Mouse (Mus musculus) left cerebral cortex, adult 18-20 months (tissue): ENCODE measurements around the gene Runx3. TPM values are rescaled to one million over a fixed set of nuclear protein-coding genes. Genes with fewer than 3 reads are reported as not detected.
"Not testable (repeated sequence)": the region's sequence is repeated elsewhere in the genome, so short reads cannot be mapped to it uniquely, and the experiment has no call there.

Source experiments
- DNase-seq, 2 experiments: peaks; one replicate each; pipeline ENCODE4 v3.0.0; 2021 to 2022; ENCODE audit warnings: low spot score in 2 of 2, mixed read lengths in 1 of 2
- total RNA-seq, 2 experiments: library from RNA; stranded (reverse); gene quantifications; 2 replicates each; pipeline ENCODE4 v1.2.3; 2021

The Runx3 gene
- total RNA-seq, 2 experiments from 2014 or later = 0.12 TPM; not detected in 1

DNA sequence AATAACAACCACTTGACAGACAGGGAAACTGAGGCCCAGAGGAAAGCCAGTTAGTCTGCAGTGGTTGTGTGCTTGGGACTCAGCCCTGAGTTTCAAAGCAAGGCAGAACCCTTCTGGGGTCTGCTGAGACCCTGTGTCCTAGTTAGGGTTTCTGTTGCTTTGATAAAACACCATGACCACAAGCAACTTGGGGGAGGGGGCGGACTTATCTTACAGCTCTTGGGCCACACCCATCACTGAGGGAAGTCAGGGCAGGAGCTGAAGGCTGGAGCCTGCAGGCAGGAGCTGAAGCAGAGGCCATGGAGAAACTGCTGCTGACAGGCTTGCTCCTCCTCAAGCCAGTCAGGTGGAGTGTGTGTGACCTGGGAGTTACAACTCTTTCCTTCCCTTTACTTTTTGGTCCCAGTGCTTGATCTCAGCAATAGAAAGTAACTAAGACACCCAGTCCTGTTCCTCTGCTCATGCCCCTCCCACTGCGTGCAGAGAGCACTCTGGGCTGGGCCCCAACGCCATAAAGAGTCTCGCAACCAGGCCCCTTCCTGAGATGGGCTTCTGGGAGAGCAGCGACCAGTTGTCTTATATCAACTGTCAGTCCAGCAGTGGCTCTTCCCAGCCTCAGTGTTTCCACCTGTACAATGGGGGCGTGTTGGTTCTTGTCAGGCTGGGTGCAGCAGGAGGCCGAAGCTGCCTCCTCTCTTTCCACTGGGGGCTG lies 47.5 kb downstream of the Runx3 start:
- no peak for DNase-seq

DNA sequence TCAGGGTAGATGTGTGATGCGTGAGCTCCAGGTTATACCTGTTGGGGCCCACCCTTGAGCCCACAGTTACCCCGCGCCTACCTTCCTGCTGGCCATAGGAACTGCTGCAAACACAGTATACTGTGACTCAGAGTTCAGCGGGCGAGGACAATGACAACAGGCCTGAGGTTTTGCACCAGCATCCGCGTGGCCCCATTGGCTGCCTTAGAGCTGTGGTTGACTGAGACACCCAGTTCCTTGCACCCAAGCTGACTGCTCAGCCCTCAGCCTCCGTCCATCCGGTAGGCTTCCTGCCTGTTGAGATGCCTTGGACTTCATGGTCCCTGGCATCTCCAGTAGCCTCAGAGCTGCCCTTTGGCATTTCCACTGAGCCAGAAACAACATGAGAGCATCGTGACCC lies 48.6 kb downstream of the Runx3 start:
- no peak for DNase-seq

DNA sequence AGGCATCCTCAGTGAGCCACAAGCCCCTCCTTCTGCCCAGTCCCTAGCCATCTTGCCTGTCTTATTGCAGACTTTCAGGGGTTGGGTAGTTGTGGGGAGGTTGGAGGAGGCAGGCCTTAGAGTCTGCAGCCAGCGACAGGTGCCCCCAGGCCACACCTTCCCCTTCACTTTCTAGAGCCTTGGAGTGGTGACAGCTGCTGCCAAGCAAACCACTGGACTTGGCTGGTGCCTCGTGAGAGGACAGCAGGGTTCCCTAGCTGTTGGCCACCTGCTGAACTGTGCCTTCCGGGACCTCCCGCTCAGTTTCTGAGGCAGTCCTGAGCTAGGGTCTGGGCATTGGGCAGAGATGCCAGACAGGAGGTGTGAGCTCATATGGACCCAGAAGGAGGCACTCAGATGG lies 49.0 kb downstream of the Runx3 start:
- no peak for DNase-seq

DNA sequence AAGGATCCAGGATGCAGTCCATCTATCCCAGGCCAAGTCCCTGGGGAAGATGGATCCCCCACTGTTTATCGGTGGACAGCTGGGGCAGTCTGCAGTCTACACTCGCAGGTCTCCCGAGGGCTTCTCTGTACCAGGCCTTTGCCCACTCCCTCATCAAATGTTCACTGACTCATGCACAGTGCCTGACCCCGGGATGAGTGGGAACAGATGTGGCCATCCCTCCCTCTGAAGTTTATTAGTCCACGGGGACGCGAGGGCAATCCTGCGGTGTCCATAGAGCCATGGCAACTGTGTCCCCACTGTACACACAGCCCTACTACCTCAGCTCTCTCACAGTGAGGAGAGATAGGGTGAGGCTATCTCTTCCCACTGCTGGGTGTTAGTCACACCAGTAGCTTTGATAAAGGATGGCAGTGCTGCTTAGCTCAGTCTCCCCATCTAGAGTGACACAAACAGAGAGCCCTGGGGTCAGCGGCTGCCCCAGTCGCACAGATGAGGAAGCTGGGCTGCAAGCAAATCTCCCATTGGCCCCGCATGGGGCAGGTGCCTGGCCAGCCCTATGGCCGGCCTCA lies 50.9 kb downstream of the Runx3 start:
- DNase-seq = no peak

DNA sequence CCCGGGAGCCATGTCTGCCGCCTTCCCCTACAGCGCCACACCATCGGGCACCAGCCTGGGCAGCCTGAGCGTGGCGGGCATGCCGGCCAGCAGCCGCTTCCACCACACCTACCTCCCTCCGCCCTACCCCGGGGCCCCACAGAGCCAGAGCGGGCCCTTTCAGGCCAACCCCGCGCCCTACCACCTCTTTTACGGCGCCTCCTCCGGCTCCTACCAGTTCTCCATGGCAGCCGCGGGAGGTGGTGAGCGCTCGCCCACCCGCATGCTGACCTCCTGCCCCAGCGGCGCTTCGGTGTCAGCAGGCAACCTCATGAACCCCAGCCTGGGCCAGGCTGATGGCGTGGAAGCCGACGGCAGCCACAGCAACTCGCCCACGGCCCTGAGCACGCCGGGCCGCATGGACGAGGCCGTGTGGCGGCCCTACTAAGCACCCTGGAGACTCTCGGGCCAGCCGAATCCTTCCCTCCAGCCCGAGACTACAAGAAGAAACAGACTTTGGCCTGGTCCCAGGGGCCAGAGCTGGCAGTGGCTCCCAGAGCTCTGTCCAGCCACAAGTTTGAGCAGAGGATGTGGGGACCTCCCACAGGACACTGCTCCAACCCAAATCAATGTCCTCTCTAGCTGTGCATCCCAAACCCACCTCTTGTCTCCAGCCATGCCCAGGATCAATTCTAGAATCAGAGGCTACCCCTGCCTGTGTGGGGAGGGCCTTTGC lies 55.1 kb downstream of the Runx3 start:
- no peak for DNase-seq

DNA sequence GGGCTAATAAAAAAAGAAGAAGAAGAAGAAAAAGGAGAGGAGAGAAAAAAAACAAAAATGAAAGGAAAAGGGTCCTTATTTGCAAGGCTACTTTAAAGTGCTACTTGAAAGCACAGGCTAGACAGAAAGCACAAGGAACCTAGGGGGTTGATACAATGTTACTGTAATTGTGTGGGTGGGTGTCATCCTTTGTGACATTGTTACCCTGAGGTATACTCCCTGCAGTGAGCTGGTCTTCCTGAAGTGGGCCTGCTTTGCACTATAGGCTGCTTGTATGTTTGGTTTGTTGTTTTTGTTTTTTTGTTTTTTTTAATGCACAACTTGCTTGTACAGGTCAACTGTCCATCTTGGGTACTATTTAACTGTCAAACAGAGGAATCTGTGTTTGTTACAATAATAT lies 57.1 kb downstream of the Runx3 start:
- no peak for DNase-seq

DNA sequence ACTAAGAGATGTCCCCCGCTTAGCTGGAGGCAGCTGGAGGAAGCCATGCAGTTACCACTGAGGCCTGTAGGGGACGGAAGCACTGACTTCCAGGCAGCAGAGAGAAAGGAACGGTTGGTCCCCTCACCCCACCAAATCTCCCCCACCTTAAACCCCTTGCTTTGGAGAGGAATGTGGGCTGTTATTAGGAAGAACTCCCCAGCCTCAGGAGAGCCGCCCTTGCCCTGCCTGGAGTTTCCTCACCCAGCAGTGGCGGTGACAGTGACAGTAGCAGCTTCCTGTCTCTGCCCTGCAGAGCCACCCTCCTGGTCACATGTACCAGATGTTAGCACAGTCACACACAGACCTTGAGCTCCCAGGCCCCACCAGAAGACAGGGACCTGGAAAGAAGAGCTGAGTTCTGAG lies 58.6 kb downstream of the Runx3 start:
- DNase-seq = peak in 1 of 2 experiments; percentile 24

DNA sequence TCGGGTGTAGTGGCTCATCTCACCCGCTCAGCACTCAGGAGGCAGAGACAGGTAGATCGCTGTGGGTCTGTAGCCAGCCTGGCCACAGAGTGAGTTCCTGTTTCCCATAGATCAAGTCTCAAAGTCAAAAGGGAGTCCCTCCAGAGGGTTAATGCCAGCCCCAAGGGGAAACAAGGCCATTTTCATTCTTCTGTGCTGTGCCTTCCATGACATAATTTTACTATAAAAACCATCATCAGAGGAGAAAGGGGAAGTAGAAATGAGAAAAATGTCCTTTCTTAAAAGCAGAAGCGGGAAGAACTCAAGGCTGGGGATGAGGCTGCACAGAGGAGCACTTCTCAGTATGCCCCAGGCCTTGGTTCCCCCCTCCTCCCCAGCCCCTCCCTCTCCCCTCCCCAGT lies 61.4 kb downstream of the Runx3 start:
- no peak for DNase-seq

DNA sequence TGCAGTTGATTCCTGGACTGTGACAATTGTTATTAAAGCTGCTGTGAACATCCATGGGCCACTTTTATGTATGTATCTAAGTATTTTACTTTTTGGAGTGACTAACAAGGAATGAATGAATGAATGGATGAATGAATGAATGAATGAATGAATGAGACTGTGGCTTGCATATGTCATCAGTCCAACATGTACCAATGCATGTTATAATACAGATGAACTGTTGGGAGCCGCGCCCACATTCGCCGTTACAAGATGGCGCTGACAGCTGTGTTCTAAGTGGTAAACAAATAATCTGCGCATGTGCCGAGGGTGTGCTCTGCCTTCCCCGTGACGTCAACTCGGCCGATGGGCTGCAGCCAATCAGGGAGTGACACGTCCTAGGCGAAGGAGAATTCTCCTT lies 63.8 kb downstream of the Runx3 start:
- DNase-seq = not testable (repeated sequence)

DNA sequence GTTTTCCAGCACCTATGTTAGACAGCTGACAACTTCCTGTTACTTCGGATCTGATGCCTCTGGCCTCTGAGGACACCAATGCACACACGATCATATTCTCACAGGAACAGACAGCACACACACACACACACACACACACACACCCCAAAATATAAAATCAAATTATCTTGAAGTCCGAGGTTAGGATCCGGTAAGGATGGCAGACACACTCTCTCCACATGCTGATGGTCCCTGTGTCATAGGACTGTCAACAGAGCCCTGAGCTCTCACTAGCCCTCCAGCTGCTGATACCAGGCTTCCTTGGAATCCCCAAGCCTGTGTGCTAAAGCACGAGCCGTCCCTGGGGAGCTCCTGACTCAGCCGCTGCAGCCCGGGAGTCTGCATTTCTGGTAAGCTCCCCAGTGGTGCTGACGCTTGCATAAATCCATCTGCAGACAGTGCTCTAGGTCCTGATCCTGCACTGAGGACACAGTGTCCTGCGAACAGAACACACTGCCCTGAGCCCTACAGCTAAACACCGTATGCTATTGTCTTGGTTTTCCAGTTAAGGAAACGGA lies 69.1 kb downstream of the Runx3 start:
- DNase-seq = no peak

DNA sequence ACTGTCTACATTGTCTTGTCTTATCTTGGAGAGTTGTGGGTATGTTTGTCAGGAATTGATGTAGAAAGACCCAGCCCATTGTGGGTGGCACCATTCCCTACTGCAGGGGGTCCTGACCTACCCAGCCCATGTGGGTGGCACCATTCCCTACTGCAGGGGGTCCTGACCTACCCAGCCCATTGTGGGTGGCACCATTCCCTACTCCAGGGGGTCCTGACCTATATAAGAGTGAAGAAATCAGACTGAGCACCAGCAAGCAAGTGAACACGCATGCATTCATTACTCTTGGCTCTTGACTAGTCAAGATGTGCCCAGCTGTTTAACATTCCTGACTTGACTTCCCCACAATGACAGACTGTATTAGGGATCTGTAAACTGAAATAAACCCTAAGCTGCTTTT lies 69.9 kb downstream of the Runx3 start:
- DNase-seq = no peak

DNA sequence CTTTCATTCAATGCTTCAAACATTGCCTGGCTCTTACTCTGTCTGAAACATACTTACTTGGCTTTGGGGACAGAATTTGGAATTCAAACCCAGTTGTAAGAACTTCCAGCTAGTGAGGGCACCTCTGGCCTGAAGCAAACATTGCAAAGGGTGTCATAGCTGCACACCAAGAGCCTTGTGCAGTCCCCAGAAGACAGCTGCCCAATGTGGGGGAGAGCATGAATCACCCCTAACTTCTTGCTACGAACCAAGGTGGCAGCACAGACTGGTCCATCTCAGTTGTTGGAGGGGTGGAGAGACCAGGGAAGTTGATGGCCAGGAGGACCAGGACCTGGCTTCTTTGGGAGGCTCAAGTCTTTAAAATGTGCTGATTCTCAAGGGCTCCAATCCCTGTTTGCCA lies 70.7 kb downstream of the Runx3 start:
- no peak for DNase-seq

DNA sequence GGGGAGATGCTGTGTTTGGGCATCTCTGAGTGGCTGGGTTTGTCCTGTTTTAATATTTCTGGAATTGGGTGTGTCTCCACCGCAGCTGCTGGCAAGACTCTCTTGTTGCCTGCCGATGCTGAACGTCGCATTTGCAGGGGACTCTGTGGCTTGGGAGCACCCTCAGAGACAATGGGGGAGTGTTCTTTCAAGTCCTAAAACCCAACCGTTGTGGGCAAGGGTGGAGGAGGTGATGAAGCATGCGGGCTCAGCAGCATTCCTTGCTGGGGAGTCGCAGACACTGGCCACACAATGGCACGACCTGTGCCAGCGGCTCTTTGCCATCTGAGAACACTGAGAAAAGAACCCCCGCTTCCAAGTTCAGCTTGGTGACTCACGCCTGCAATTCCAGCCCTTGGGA lies 71.2 kb downstream of the Runx3 start:
- no peak for DNase-seq

DNA sequence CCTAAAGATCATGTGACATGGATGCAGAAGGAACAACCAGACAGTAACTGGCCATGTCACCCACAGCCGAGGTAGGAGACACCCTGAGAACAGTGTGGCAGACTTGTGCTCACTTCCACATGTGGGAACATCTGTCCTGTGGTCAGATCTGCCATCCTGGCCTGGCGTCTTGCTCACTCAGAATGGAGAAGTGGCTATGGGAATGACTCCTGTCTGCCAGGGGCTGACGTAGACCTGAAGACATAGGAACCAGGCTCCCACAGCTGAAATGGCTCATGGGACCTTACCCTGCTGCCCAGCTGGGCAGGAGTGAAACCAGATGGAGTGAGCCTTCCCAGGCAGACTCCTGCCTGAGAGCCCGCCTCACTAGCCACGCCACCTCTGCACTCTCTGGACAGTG lies 72.4 kb downstream of the Runx3 start:
- no peak for DNase-seq

DNA sequence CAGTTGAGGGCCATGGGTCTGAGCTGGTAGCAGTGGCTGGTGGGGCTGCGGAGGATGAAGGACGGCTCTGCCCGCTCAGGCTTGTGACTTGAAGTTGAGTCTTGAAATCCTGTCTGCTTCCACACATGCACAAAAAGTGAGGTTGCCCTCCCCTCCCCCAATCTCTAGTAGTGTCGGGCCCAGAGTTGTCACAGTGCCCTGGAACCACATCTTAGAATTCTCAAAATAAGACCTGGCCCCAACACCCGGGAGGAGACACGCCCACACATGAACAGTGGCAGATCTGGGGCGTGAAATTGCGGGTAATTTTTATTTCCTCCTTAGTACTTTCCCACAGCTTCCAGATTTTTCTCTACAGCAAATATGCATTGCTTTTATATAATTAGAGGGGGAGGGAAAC lies 77.4 kb downstream of the Runx3 start:
- DNase-seq = no peak

DNA sequence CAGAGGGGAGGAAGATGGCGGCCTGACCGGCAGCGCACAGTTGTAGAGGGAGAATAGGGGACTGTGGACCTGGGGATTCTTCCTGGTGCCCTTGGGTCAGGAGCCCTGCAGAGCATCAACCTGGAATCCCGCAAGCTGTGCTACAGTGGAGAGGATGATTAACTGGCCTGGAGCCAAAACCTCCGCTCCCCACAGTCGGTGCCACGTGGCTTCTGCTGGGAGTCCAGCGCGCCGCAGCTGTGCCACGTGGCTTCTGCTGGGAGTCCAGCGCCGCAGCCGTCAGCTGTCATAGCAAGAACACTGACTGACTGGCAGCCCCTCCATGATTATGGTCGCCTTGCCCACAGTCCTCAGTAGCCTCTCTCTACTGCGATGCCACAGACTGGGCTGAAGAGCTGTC lies 81.3 kb downstream of the Runx3 start:
- no peak for DNase-seq

DNA sequence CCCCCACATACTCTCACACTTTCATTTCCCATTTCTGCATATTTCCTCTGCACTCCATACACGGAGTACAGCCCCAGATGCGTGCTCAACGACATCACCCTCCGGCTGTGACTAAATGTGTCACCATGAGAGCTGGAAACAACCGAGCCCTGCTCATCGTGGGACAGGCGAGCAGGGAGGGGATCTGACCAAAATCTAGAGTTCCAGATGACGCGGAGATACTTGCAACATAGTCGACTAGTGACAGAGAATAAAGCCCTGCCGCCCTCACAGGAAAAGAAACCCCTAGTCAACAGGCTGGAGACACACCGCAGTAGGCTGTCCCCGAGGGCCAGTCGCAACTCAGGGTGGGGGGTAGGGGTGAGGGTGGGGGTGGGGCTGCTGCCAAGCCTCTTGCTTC lies 82.8 kb downstream of the Runx3 start:
- DNase-seq = no peak

DNA sequence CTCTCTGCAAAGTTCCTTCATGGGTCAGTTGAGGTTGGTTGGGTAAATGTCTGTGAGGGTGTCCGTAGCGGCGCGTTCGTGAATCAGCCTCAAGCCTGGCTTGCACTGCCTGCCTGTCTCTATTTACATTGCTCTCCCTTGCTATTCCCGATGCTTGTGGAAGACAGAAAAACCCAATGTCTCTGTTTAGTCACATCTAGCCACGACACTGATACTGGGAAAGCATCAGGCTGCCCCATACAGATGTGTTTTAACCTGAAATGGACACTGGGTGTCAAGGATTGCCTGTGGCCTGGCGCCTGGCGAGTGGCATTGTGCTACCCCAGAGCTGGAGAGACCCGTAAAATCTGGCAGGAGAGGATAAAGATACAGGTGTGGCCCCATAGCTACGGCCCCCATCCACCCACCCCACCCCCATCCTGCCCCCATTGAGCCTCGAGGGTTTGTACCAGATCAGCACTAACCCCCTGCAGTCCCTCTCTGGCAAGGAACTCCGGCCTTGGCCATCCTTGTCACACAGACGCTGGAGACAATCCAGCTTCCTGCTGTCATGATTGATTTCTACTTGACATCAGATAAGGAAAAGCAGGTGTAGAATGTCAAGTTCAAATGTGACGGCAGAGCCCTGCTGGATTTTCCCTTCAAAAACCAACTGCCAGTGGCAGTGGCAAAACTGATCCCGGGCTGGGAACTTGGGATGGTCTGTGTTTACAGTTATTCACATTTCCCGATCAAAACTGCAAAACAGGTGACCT lies 83.5 kb downstream of the Runx3 start:
- no peak for DNase-seq

DNA sequence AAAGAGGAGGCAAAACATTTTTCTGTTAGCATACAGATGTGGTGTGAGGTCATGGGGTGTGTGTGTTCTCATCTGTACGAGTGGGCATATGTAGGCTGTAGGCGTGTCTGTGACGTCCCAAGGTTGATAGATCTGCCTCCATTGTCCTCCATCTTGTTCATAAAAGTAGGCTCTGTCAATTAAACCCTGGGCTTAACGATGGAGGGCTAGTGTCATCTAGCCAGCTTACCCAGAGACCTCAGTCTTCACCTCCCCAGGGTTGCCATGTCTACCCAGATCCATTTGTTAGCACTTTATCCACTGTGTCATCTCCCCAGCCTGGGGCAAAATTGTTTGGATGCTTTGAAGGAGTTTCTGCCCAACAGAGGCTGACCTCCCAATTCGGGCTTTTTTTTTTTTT lies 84.2 kb downstream of the Runx3 start:
- no peak for DNase-seq

DNA sequence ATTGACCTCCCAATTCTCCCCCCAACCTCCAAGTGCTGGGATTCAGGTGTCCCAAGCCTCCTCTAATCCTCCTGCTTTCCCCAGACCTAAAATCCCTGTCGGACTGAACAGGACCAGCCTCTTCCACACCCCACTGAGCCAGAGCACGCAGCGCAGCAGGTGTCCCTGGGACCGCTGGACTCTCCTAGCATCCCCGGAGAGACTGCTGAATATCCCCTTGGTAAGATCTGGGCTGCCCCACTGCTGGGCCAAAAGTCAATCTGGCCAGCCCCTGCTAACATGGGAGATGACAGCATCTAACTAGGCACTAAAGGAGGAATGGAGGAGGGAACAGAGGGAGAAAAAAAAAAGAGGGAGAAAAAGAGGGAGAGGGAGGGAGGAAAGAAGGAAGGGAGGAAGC lies 84.8 kb downstream of the Runx3 start:
- no peak for DNase-seq

DNA sequence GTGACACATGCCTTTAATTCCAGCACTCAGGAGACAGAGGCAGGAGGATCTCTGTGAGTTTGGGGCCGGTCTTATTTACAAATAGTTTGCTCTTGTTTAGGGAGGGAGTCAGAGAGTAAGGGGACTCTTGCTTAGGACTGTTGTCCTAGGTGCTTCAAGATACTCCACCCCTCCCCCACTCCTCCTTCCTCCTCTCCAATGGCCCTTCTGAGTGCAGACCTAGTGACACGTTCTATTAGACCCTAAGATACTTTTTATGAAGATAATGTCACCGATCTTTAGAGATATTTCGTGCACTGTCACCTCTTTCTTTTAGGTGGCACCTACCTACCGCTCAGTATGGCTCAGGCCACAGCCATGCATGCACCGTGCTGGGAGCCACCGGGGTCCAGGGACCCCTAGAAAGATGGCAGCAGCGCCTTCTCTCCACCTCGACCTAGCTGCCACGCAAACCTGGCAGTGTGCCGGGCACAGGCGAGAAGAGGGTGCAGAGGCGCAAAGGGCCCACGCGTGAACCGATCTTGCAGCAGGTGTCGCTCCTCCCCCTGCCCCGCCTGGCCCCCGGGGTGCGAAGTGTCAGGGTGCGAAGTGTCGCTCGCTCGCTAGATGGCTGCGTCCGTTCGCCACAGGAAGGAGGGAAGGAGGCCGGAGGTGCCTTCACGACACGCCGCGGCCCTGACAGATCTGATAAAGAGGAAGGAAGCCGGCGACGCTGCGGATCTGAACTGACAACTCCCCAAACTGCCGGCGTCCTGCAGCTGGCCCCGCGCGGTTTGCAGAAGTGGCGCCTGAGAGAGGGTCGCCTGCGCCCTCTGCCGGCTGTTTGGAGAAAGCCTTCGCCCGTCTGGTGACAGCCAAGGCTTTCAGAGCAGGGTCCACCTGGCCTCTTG lies 85.5 kb downstream of the Runx3 start:
- DNase-seq = peak; percentile 75 to 76
